Mouse (Mus musculus): ENCODE data around the gene Eid3.
A peak's percentile ranks its signal among the peaks of the same experiment; 100 is the strongest.

Gene Eid3

DNA sequence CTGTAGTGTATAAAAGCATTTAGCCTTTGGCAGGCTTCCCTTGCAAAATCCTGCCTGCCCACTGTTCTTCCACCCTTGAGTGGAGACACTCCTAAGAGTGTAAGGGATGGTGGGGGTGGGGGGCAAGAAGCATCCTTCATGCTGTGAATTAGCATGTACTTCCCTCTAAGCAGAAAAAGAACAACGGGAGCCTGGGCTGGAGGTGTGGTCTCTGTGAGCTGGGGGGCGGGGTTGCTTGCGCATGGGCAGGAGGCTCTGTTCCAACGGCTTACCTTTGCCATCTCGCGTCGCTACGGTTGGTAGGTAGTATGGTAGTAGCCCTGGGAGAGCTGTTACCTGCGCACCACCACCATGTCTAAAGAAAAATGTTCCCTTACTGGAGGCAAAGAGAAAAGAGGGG lies at the start of gene Eid3:
Eid3 (plus strand) TSS at position 271 of the 400 bp plus-strand sequence.
- peak in 1 of 2 experiments; percentile 33 for DNase-seq

DNA sequence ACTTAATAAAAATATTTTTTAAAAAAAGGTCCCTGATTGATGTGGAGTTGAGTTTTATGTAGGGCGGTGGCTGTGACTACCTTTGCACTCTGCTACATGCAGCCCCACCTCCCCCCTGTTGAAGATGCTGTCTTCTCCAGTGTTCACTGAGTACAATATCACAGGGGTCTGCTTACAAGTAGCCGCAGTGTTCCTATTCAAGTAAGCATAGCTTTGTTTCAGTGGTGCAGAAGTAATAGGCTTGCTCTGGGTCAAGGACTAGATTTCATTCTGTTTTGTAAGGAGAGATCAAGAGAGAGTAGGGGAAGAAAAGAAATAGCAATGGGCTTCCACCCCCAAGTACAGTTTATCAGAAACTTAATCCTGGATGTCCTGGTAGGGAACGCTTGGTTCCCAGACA lies 48.9 kb upstream of the Eid3 start:
- DNase-seq, result no peak

DNA sequence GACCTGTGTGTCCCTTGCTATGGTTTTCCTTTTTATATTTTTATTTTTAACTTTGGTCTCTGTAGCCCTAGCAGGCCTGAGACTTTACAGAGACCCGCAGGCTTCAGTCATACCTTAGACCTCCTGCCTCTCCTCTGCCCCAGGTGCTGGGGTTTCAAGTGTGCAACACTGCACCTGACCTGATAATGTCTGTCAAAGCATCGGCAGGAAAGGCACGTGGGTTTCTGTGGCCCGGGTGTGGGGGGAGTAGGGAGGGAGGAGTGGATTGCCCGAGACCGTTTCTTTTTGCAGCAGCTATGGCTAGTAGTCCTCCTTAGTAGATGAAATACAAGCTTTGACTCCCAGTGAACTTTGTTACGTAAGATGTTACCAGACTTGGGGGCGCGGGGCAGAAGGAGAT lies 48.5 kb upstream of the Eid3 start:
- DNase-seq, result peak in 1 of 2 experiments; percentile 22

DNA sequence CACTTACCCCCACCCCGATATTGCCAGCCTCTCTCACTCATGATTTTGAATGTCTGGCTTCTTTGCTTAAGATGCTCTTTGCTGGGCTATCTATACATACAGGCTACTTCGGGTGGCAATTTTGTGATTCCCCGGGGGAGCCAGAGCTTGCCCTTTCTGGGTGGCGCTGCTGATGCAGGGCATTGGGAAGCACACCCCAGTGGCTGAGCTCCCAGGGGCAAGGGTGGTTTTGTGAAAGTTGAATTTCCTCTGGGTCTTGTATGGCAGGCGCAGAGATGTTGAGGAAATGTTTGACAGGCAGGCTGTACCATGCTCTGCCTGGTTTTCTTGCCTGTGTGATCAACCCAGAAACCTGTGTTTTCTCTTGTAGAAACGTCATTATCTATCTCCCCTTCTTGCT lies 47.8 kb upstream of the Eid3 start:
- DNase-seq, result no peak

DNA sequence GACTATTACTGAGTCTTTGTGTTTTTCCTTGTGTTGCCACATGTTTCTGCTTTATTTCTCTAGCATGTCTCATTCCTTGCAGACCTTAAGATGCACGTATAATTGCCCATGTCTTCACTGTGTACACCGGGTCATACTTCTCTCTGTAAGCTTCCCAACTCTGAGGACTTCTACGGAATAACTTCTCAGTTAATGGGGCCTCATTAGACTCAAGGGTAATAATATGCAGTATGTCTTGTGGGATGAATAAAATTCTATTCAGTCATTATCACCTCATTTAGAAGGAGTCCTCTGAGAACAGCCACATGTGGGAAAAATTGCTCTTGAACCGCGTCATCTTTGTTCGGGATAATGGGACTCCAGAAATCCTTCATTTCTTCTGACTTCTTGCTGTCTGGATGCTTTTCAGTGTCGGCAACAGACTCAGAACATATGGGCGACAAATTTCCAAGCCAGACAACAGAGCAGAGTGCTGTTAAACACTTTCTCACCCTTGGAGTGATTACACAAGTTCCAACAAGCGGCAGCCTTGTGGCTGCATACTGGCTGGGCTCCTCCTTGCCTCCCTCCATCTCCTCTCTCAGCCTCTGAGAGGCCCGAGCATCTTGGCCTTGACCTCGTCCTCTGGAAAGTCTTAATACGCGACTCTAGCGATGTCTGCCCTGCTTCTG lies 43.2 kb upstream of the Eid3 start:
- no peak for DNase-seq

DNA sequence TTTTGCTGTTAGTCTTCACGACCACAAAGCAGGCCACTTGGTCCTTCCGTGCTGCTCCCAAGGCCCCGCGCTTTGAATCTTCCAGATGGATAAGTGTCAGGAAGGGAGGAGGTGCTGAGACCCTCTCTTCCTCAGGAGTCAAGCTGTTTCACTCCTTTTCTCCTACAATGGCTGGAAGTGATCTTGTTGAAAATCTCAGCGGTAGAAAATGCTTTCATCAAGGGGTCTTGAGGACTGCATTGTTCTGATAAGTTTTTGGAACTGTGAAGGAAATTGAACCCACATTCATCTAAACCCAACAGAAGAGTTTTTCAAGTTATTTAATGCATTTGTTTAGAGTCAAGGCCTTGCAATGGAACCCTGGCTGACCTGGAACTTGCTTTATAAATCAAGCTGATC lies 42.6 kb upstream of the Eid3 start:
- no peak for DNase-seq

DNA sequence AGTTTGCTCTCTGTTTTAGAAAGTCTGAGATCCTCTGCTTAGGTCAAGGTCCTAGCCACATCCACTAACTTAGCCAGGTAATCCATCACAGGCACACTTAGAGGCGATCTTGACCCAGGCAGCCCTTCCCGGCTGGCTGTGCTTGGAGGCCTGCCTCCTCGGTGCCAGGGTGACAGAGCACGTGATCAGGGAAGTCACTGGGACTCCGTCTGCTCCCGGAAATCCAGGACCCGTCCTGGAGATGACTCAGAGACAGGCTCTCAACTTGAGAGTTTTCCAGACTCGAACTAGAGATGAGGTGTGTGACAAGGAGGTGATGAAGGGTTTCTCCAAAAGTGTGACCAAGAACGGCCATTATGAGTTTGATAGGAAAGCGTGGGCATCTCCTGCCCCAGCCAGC lies 41.9 kb upstream of the Eid3 start:
- no peak for DNase-seq

DNA sequence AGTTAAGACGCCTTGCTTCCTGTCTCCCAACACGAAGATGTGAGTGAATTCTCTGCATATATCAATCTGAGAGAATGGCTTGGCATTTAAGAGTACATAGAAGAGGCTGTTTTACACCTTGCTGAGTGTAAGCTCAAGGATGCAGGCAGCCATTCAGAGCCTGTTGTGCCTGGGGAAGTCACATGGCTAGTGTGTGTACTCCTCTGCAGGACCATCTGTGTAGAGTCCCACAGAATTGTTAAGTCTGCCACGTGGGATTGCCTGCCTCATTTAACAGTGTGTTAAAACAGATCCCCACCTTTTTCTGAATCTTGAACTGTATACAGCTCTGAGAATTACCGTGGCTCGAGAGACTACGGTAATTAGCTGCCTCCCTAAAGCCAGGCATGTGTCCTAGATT lies 39.9 kb upstream of the Eid3 start:
- no peak for DNase-seq

DNA sequence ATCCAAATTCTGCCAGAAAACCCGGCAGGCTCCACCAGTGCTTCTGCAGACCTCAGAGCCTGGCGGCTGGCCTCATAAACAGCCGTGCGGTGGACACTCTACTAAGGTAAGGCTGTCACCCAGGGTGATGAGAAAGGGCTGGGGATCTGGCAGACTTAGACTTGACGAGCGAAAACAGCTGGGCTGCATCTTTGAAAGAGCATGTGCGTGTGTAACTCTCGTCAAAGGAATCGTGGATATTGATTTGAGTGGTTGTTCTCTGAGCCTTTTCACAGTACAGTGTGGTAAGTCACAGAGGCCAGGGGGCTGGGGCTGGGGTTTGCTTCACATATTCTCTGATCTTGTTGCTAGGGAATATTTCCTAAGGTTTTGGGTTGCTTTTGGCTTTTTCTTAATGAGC lies 32.5 kb upstream of the Eid3 start, which contains the start of gene Txnrd1:
Txnrd1 (plus strand) TSS at position 26 of the 400 bp plus-strand sequence.
- DNase-seq, result no peak

DNA sequence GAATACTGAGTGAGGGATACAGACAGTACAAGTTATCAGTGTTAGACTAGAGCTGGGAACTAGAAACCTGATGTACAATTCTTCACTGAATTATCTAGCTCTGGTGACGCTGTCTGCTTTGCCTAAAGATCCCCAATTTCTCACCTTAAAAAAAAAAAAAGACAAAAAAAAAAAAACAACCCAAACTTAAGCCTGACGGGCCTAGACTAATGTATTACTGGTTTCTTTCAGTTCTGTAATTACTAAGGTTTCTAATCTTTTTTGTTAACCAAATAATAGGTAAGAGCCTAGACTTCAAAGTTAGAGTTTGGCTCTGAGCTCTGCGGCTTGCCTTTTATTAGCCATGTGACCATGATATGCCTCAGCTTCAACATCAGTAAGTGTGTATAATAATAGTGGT lies 30.5 kb upstream of the Eid3 start:
- DNase-seq, result no peak

DNA sequence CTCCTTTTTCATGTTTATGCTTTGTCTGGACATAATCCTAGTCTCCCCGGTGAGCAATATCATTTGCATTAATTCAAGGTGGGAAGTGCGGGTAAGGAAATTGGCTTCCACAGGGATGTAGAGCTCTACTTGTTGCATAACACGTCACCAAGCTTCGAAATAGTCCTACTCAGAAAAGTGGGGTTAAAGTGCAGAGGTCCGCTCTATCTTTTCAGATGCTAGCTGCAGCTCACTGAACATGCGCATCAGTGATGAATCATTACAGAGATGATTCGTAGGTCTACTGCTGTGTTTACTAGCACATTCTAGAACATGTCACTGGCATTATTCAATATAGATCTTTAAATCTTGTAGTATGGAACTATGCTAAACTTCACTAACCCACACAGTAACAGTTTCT lies 28.0 kb upstream of the Eid3 start:
- no peak for DNase-seq

DNA sequence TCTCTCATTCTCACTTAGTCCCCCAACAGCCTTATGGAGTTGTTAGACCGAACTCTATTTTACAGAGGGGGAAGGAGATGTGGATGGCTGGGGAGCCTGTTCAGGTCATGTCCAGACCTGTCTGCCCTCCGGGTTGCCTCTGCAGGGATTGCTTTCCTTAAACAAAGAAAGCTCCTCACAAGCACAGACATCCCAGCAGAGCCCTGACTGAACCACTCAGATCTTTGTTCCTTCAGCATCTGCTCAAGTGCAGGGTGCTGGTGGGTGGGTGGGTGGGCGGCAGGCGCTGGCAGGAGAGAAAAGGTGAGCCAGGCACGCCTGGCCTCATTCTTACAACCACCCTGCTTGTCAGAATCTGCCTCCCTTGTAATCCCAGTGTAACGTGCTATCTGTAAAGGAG lies 22.3 kb upstream of the Eid3 start:
- no peak for DNase-seq

DNA sequence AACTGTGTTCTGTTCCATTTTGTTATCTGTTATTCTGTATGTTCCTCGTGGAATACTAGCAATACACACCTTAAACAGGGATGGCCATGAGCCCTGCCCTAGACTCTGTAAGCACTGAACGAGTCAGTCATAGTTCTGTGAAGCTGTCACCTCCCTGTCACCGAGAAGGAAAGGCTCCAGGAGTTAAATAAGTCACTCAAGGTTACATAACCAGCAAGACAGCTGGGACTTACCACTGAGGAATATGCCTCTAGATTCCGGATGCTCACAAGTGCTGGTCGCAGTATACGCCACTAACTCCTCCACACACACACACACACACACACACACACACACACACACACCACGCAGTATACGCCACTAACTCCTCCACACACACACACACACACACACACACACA lies 21.7 kb upstream of the Eid3 start:
- no peak for DNase-seq

DNA sequence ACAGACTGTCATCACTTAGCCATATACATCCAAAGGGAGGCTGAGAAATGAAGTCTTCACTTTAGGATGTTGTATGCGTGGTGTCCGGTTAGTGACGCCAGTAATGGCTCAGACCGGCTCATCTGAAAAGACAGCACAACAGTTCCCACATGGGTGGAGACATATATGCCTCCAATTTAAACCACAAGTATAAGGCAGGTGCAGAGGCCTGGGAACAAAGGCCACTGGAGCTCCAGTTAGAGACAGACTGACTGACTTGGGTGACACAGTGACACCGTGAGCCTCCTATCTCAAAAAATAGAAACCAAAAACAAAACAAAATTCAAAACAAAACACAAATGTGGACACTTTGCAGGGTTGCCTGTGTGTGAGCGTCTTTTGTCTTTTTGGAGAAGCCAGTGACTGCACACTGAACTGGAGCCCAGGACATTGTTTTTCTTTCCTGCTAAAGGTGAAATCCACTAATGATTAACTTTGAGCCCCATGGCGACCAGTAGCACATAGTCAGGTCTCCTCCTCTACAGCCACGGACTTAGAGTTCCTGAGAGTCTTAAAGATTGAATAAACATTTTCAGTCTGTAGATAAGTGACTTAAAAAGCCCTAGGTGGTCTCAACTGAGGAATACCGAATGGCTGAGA lies 18.5 kb upstream of the Eid3 start:
- no peak for DNase-seq

DNA sequence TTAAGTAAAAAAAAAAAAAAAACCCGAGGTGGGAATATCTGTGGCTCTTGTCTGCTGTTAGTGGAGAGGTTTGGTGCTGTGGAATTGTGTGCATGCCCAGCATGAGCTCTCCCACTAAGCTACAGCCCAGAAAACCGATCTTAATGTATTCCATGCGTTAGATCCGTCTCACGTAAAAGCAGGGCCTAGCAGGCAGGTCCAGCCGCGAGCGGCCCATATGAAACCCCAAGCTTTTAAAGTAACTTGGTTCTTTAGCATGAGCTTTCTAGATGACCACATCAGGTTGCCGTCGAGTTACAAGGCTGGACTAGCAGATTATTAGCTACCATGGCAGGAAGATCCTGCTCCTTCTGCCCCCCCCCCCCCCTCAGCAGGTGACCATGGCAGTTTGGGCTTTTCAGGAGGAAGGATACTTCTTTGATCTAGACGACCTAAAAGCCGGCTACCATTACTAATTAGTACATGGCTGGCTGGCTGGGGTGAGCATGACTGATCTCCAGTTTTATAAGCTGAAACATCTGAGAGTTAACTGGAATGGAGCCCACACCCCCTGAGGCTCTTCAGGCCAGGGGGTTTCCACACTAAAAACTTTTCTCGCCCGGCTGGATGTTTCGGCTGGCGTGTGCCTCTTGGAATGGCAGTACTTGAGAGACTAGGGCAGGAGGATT lies 16.6 kb upstream of the Eid3 start:
- no peak for DNase-seq

DNA sequence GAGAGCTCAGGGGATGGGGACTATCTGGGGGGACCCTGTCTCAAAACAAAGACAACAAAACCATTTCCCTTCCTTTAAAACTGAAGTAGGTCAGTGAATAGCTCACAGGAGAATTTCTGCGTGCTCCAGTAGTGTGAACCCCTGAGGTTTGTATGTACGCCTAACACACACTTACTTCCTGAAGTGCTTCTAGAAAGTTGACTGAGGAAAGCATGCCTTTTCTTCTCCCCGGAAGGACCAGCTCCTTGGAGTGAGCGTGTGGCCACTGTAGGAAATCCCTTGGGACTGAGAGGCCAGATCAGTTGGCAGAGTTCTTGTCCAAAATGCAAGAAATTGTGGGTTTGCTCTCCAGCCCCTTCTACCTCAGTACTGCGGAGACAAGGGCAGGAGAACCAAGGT lies 16.1 kb upstream of the Eid3 start:
- DNase-seq, result no peak

DNA sequence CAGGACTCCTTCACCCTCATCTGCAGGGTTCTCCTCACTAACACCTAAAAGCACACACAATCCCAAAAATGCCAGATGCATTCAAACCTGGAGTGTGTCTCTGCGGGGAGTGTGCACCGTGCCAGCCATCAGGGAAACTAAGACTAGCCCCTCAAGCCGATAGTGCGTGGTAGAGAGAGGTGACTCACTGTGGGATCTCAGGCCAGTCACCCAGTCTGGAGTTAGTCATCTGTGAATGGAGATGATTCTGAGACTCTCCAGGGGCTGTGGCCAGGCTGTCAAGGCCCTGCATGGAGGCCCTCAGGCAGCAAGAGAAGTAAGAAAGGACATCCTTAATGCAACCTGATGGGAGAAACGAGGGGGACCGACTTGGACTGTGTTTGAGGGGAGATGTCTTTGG lies 14.7 kb upstream of the Eid3 start:
- DNase-seq, result no peak

DNA sequence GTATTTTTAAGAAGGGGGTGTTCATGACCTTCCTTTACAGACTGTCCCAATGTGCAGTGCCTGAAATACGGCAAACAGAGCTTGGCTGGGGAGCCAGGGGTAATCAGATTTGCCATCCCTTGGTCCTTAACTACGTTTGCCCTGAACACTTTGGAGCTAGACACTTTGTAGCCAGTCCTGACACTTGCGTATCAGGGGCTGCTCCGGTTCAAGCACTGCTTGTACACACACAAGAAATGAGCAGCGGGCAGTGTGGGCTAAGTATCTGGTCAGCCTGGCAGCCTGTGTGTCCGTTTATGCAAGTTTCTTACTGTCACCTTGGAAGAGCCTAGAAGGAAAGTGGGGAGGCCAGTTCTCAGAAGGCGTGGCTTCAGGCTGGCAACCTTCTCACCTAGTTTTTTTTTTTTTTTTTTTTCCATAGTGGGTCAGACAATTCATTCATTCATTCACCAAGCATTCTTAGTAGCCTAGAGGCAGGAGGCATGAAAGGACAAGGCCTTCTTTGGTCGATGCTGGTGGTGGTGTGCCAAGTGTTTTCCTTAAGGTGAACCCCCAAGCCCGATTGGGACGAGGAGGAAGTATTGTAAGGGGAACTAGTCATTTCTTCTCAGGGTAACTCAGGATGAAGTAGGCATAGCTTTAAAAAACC lies 8.3 kb upstream of the Eid3 start:
- no peak for DNase-seq

DNA sequence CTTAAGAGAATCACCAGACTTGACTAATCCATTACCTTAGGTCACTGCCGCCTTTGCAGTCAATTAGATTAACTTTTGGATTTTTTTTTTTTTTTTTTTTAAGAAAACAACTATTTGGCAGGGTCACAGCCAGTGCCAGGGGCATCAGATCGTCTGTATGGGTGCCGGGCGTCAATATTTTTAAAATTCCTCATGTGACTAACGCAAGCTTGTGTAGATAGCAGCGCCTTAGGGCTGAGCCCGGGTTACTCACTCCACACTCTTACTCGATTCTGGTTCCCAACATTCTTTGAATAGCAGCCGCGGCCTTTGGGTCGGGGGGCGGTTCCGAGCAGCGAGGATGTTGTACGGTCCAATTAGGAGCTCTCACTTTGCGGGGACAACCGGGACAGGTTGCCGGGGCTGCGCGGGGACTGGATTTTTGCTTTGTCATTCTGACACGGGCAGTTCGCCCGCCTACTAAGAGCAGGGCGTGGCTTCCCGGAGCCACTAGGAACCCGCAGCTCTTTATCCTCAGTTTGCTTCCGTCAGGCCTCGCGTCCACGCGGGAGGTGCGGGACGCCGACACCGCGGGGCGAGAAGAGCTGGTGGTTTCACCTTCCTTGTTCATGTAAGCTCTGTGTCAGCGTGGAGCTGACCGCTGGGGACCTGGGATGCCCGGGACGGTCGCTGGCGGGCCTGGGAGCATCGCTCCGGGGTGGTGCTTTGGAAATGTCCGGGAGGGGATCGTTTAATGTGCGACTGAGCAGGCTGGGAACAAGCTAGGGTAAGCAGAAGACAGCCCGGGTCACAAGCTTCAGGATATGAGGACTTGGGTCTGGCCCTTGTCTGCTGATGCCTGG lies 7.5 kb upstream of the Eid3 start:
- DNase-seq, result peak; percentile 80 to 83

DNA sequence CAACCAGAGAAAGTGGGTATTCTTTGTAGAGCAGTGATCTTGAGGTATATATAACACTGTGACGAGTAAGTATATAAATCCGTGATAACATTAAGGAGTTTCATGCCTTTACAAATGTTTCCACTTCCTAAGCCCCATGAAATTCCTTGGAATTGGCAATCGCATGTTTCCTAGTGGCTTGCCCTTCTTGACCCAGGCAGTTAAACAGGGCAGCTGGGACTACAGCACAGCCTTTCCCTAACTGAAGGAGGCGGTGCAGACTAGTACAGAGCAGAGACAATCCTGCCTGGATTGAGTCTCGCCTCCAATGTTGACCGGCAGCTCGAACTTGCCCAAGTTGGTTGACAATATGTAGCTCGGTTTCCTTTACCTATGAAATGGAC lies 6.9 kb upstream of the Eid3 start:
- DNase-seq, result peak in 1 of 2 experiments; percentile 23

DNA sequence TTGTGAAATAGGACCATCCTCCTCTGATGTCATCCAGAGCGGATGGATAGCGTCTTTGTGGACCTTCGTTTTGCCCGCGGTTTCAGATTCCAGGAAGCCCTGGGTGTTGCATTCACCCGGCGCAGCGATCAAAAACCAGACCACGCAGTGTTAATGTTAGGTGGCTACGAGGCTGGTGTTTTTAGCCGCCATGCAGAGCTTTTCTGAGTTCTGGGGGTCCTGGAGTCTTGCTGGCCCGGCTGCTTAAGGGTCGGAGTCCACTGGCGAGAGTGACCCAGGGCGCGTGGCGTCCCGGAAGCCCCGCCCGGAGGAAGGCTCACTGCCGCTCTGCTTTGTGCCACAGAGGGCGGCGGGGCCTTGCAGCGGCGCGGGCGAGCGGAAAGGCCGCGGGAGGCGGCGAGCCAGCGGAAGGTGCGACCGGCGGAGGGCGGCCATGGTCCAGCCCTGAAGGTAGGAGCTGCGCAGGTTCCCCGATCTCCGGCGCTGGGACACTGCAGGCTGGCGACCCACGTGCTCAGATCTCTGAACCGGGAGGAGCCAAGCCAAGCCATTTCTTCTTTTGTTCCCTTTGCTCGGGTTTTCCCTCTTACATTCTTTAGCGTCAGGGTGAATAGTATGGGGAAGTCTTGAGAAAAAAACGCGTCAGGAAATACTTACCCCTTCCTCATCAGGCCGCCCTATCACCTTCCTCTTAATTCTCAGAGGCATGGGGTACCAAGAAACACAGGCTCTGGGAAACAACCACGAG lies 6.1 kb upstream of the Eid3 start:
- peak; percentile 49 to 55 for DNase-seq

DNA sequence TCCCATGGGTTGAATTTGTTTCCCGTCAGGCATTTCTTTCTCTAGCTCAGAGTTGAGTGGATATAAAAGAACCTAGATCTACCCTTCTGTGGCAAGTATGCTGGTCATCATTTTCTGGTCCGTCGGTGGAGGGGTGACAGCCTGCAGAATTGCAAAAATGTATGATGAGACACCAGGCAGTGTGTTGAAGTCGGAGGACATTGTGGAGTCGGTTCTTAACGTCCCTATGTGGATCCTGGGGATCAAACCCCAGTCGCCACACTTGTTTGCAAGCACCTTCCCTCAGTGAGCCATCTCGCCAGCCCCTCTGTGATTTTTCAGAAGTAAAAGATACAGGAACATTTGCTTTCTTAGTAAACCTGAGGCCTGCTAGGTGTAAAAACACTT lies 5.5 kb upstream of the Eid3 start:
- DNase-seq, result no peak
